Mouse (Mus musculus) heart, adult 8-10 months (tissue): Measurements from ENCODE around the gene Ikbip. TPM values are rescaled to one million over a fixed set of nuclear protein-coding genes. Genes with fewer than 3 reads are reported as not detected.

Source experiments
- total RNA-seq, 4 experiments: library from RNA; stranded (reverse); gene quantifications; 2 replicates each; pipeline ENCODE4 v1.2.4; 2022

The Ikbip gene
- total RNA-seq, 4 experiments from 2014 or later = 19.8 to 22.9 (median 21.7) TPM

Other genes with a start within 250 kb of the Ikbip start
- 1 to 10 TPM; 4.3 to 7.4 (median 5.6) TPM for gene Apaf1, start 170 bp upstream of the Ikbip start, total RNA-seq
- gene Slc25a3, start 41.1 kb downstream of the Ikbip start, total RNA-seq = 1,000 to 10,000 TPM; 2,608 to 2,760 (median 2,679) TPM
- 10 to 100 TPM; 36.7 to 45.0 (median 41.1) TPM for gene Tmpo, start 98.4 kb downstream of the Ikbip start, total RNA-seq